Mouse (Mus musculus): ENCODE measurements at regions not wholly inside any gene's neighbourhood (a gene's known extent, or its start where the extent isn't known, plus 50 kb on each side); places are given as distances from the start of the nearest gene placed in this dataset.

DNA sequence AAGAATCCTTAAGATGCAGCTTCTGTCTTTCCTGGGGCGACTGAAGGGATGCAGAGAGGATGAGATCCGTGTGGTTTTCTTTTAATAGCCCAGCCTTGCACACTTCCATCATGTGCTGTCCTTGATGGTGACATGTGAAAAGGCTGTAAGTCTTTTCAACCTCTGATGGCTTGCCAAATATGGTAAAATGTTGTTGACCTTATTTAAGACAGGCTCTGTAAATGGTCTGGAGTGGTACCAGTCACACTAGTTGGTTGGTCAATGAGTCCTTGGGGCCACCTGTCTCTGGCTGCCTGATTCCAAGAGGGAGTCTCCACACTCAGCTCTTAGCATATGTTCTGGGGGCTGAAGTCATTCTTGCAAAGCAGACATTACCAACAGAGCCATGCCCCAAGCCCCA, 547.7 kb downstream of the Bnc2 start:
- H3K4me2 ChIP-seq (replicated peaks; ENCODE audit: low read depth, low read length) = no peak overlapping the region
- H3K9me3 ChIP-seq (ENCODE audit: control insufficient read depth, low read depth, low read length) = no peaks in the 10 kb centered on the region
- H3K27me3 ChIP-seq (ENCODE audit: control insufficient read depth, insufficient read depth, low read length) = no peaks in the 10 kb centered on the region
- no peak for ATAC-seq (ENCODE audit: insufficient number of reproducible peaks, insufficient read depth, low FRiP score, low read depth)
- no peak overlapping the region for H3K9ac ChIP-seq (replicated peaks; ENCODE audit: low read depth, low read length)
- peaks cover 12% of the 10 kb centered on the region for H3K4me1 ChIP-seq (ENCODE audit: control insufficient read depth, insufficient read depth, low read length)
- H3K36me3 ChIP-seq (ENCODE audit: control insufficient read depth, insufficient read depth, low read length) = no peaks in the 10 kb centered on the region
- no peak overlapping the region for H3K27ac ChIP-seq (ENCODE audit: low read length)
- no peak overlapping the region for H3K4me3 ChIP-seq (ENCODE audit: low read depth, low read length)
- 46% methylated on average over 2 of the region's 2 CpGs for WGBS

DNA sequence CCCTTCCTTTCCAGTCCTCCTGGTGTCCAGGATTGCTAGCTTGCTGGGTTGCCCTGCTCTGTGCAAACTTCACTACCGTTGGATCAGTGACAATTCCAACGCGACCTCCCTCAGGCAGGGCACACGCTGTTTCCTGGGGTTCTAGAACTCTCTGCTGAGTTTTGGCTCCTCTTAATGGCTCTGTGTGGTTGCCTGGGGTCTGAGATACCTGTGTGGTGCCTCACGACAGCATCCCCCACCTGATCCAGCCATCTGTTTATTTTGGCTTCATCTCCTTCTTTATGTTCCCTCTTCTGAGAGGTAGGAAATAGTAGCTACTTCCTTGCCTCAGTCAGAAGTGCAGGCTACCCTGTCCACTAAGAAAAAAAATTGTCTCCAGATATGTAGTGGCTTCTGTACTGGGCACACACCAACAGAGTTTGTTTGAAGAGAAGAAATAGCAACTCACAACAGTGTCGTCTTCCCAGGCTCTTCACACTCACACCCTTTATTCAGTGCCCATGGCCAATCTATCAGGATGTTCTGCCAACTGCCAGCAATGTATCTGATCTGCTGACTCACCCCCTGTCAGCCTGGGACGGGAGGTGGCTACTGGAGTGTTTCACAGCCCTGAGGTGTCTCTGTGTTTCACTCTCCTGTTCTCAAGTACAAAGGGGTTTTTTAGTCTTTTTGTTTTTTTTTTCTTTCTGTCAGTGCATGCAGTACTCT, 544.1 kb downstream of the Bnc2 start:
- H3K4me3 ChIP-seq (ENCODE audit: low read depth, low read length) = no peak overlapping the region
- 63% methylated on average over 7 of the region's 7 CpGs for WGBS

DNA sequence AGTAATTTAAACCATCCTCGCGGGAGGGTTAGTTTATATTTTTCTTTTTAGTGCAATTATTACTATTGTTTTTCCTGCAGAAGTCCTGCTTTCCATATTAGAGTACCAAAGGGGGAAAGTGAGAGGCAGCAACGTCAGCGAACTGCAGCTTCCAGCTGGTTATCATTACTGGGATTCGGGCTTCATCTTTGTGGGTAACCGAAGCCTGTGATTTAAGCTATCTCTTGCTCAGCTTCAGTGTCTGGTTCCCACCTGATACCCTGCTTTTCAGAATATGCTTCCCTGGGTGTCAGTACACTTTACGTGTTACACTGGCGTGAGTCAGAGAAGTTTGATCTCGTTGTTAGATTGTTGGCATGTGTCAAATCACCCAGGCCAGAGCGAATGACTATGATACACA, 539.3 kb downstream of the Bnc2 start:
- no peaks in the 10 kb centered on the region for H3K4me1 ChIP-seq (ENCODE audit: control insufficient read depth, insufficient read depth, low read length)
- no peak overlapping the region for H3K27ac ChIP-seq (ENCODE audit: low read length)
- no peaks in the 10 kb centered on the region for H3K27me3 ChIP-seq (ENCODE audit: control insufficient read depth, insufficient read depth, low read length)
- no peak overlapping the region for H3K9ac ChIP-seq (replicated peaks; ENCODE audit: low read depth, low read length)
- H3K4me2 ChIP-seq (replicated peaks; ENCODE audit: low read depth, low read length) = no peak overlapping the region
- no peaks in the 10 kb centered on the region for H3K9me3 ChIP-seq (ENCODE audit: control insufficient read depth, low read depth, low read length)
- H3K4me3 ChIP-seq (ENCODE audit: low read depth, low read length) = no peak overlapping the region
- no peak for ATAC-seq (ENCODE audit: insufficient number of reproducible peaks, insufficient read depth, low FRiP score, low read depth)
- H3K36me3 ChIP-seq (ENCODE audit: control insufficient read depth, insufficient read depth, low read length) = no peaks in the 10 kb centered on the region
- WGBS = 79% methylated on average over 10 of the region's 10 CpGs

More for the DNA sequence above, 544.1 kb downstream of the Bnc2 start:
- Histone ChIP-seq H3K4me2 (replicated peaks; ENCODE audit: low read depth, low read length) (no peak overlapping the region), H3K4me1 (ENCODE audit: control insufficient read depth, insufficient read depth, low read length) (peaks cover 12% of the 10 kb centered on the region), H3K9ac (replicated peaks; ENCODE audit: low read depth, low read length) (no peak overlapping the region), H3K27ac (ENCODE audit: low read length) (no peak overlapping the region), H3K27me3 (ENCODE audit: control insufficient read depth, insufficient read depth, low read length) (no peaks in the 10 kb centered on the region), H3K9me3 (ENCODE audit: control insufficient read depth, low read depth, low read length) (no peaks in the 10 kb centered on the region), H3K36me3 (ENCODE audit: control insufficient read depth, insufficient read depth, low read length) (no peaks in the 10 kb centered on the region)
- no peak for ATAC-seq (ENCODE audit: insufficient number of reproducible peaks, insufficient read depth, low FRiP score, low read depth)

DNA sequence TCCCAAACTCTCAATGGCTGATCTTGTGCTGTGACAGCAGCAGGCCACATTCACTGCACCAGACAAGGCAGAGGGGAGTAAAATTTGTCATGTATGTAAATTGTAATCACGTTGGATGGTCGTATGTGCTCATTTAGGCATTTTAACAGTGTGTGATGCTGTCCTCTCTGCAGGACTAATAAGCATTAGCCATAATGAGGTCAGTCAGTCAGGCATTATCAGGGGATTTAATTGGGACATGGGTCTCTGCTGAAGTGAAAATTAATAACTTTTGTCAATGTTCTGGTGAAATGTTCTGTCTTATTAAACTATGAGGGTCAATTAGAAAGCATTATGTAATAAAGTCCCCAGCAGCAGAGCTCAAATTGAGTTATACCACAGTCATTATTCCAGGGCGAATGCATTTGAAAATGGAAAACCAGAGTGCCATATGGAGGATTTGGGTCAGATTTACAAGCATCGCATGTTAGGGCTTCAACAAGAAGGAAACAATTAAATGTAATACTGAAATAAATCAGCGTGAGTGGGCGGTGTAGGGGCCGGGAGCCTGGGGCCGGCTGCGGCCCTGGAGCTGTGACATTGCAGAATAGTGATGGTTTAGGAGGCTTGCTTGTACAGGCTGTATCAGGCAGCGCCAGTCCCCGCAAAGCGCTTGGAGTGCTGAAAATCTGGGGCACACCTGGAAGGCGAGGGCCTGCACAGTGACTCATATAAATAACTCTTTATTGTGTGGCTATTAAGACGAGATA, 537.7 kb downstream of the Bnc2 start:
- H3K4me1 ChIP-seq (ENCODE audit: control insufficient read depth, insufficient read depth, low read length) = no peaks in the 10 kb centered on the region
- 57% methylated on average over 14 of the region's 14 CpGs for WGBS
- H3K4me3 ChIP-seq (ENCODE audit: low read depth, low read length) = no peak overlapping the region
- no peaks in the 10 kb centered on the region for H3K9me3 ChIP-seq (ENCODE audit: control insufficient read depth, low read depth, low read length)
- no peak overlapping the region for H3K27ac ChIP-seq (ENCODE audit: low read length)
- H3K27me3 ChIP-seq (ENCODE audit: control insufficient read depth, insufficient read depth, low read length) = no peaks in the 10 kb centered on the region
- H3K9ac ChIP-seq (replicated peaks; ENCODE audit: low read depth, low read length) = no peak overlapping the region
- no peak overlapping the region for H3K4me2 ChIP-seq (replicated peaks; ENCODE audit: low read depth, low read length)
- no peaks in the 10 kb centered on the region for H3K36me3 ChIP-seq (ENCODE audit: control insufficient read depth, insufficient read depth, low read length)
- no peak for ATAC-seq (ENCODE audit: insufficient number of reproducible peaks, insufficient read depth, low FRiP score, low read depth)

DNA sequence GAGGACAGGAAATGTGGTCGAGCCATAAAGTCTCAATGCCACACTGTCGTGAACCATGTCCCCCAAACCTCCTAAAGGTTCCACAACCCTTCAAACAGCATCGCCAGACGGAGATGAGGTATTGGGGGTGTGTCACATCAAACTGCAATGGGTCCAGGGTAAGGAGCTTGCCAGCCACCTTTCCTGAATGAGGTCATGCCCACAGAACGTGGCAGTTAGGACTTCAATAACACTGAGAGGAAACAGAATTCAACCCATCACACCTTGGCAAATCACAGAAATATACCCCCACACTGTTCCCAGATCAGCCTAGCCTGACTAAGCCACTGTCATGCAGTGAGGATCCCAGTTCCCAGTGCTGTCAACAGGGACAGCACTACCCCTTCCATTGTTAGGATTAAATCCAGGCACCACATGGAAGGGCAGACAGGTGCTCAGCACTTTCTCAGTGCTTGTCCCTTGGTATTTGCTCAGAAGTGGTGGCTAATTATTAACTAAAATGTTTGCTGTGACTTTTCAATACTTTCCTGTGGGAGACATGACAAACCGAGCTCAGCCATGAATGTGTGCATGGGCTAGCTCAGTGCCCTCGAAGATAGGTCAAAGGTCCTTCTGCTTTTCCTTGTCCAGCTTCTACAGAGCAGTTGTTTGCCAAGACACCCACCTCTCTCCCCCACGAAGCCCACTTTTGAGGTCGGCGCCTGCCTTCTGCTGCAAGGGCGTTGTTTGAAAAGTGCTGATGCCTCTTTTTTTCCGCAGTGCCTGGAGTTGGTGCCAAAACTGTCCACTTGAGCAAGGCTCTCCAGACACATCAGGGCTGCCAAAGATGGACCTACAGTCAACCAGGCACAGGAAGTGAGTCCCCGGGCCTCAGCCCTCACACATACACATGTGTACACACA, 525.7 kb downstream of the Bnc2 start:
- Histone ChIP-seq H3K9ac (replicated peaks; ENCODE audit: low read depth, low read length) (no peak overlapping the region), H3K9me3 (ENCODE audit: control insufficient read depth, low read depth, low read length) (no peaks in the 10 kb centered on the region), H3K27me3 (ENCODE audit: control insufficient read depth, insufficient read depth, low read length) (no peaks in the 10 kb centered on the region), H3K27ac (ENCODE audit: low read length) (0 out of 2 replicates have a peak overlapping the region, but pooled peaks have one; percentile 27), H3K4me3 (ENCODE audit: low read depth, low read length) (no peak overlapping the region), H3K4me2 (replicated peaks; ENCODE audit: low read depth, low read length) (no peak overlapping the region), H3K4me1 (ENCODE audit: control insufficient read depth, insufficient read depth, low read length) (peaks cover 20% of the 10 kb centered on the region), H3K36me3 (ENCODE audit: control insufficient read depth, insufficient read depth, low read length) (no peaks in the 10 kb centered on the region)
- peak; percentile 64 for ATAC-seq (ENCODE audit: insufficient number of reproducible peaks, insufficient read depth, low FRiP score, low read depth)
- WGBS = 53% methylated on average over 13 of the region's 13 CpGs

DNA sequence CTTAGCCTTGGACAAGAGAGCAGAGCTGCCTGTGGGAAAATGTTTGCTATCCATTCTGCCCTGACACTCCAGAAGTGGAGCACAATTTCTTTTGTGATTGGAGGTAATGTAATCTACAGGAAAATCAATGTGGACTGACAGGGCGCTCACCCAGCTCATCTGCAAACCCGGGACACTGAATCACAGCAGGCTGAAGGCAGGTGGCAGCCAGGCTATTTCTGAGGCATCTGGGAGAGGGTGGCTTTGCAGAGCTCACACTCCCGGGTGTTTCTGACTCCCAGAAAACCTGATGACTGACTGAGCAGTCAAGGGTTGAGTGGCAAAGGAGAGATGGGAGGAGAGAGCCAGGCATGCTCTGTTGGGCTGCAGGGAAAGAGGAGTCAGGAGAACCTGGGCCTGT, 524.4 kb downstream of the Bnc2 start:
- ATAC-seq (ENCODE audit: insufficient number of reproducible peaks, insufficient read depth, low FRiP score, low read depth) = no peak
- peak overlapping the region; percentile 24; the same call in 1 of the 2 replicates for H3K27ac ChIP-seq (ENCODE audit: low read length)
- no peak overlapping the region for H3K4me3 ChIP-seq (ENCODE audit: low read depth, low read length)
- no peak overlapping the region for H3K9ac ChIP-seq (replicated peaks; ENCODE audit: low read depth, low read length)
- no peak overlapping the region for H3K4me2 ChIP-seq (replicated peaks; ENCODE audit: low read depth, low read length)
- H3K4me1 ChIP-seq (ENCODE audit: control insufficient read depth, insufficient read depth, low read length) = peaks cover 20% of the 10 kb centered on the region
- H3K27me3 ChIP-seq (ENCODE audit: control insufficient read depth, insufficient read depth, low read length) = no peaks in the 10 kb centered on the region
- no peaks in the 10 kb centered on the region for H3K9me3 ChIP-seq (ENCODE audit: control insufficient read depth, low read depth, low read length)
- no peaks in the 10 kb centered on the region for H3K36me3 ChIP-seq (ENCODE audit: control insufficient read depth, insufficient read depth, low read length)
- WGBS = 45% methylated on average over 3 of the region's 3 CpGs

DNA sequence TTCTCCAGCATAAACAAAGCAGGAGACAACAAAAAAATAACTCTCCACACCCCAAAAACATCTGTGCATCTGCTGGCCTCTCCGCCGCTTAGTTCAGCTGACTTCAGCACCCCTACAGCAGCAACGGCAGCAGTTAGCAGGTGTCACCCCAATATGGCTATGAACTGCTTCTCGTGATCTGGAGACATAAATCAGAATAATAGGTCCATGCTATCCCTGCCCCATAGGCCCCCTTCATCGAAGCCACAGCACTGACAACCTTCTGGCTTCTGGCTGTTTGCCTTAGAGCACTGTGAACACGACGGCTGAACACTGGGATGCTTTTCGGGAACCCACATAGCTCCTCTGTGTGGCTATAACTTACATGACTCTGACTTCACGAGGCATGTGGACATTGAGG, 523.8 kb downstream of the Bnc2 start:
- Histone ChIP-seq H3K9ac (replicated peaks; ENCODE audit: low read depth, low read length) (no peak overlapping the region), H3K9me3 (ENCODE audit: control insufficient read depth, low read depth, low read length) (no peaks in the 10 kb centered on the region), H3K4me3 (ENCODE audit: low read depth, low read length) (no peak overlapping the region), H3K27me3 (ENCODE audit: control insufficient read depth, insufficient read depth, low read length) (no peaks in the 10 kb centered on the region), H3K27ac (ENCODE audit: low read length) (no peak overlapping the region), H3K4me1 (ENCODE audit: control insufficient read depth, insufficient read depth, low read length) (peaks cover 20% of the 10 kb centered on the region), H3K36me3 (ENCODE audit: control insufficient read depth, insufficient read depth, low read length) (no peaks in the 10 kb centered on the region), H3K4me2 (replicated peaks; ENCODE audit: low read depth, low read length) (no peak overlapping the region)
- no peak for ATAC-seq (ENCODE audit: insufficient number of reproducible peaks, insufficient read depth, low FRiP score, low read depth)
- 63% methylated on average over 9 of the region's 9 CpGs for WGBS

DNA sequence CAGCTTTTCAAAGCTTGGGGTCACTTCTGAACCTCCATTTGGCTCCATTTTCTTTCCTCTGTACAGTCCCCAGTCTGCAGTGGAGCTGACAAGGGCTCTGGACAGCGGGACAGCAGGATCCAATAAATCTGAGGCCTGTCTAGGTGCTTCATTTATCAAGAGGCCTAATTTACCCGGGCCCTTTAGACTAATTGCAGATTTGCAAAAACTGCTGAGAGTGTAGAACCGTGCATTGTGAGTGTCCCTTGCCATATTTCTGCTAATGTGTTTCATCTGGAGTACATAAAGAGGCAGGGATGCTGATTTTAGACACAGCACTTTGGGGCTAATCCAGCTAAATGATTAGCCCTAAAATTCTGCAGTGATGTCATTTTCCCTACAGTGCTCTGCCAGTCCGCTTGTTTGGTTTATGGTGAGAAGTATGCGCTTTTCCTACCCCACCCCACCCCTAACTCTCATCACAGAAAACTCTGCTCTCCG, 523.1 kb downstream of the Bnc2 start:
- no peak; the same call in 1 of the 2 replicates for ATAC-seq (ENCODE audit: insufficient number of reproducible peaks, insufficient read depth, low FRiP score, low read depth)

More for the DNA sequence above, 523.1 kb downstream of the Bnc2 start:
- H3K27me3 ChIP-seq (ENCODE audit: control insufficient read depth, insufficient read depth, low read length) = no peaks in the 10 kb centered on the region
- H3K4me3 ChIP-seq (ENCODE audit: low read depth, low read length) = no peak overlapping the region
- H3K4me1 ChIP-seq (ENCODE audit: control insufficient read depth, insufficient read depth, low read length) = peaks cover 20% of the 10 kb centered on the region
- no peak overlapping the region for H3K9ac ChIP-seq (replicated peaks; ENCODE audit: low read depth, low read length)
- peak overlapping the region; percentile 61; the same call in 1 of the 2 replicates for H3K27ac ChIP-seq (ENCODE audit: low read length)
- H3K9me3 ChIP-seq (ENCODE audit: control insufficient read depth, low read depth, low read length) = no peaks in the 10 kb centered on the region
- H3K36me3 ChIP-seq (ENCODE audit: control insufficient read depth, insufficient read depth, low read length) = no peaks in the 10 kb centered on the region
- H3K4me2 ChIP-seq (replicated peaks; ENCODE audit: low read depth, low read length) = no peak overlapping the region
- WGBS = 16% methylated on average over 6 of the region's 6 CpGs
